Mouse (Mus musculus): Measurements from ENCODE around the gene Fam71f1. TPM values are rescaled to one million over a fixed set of nuclear protein-coding genes. Genes with fewer than 3 reads are reported as not detected.

The Fam71f1 gene
- total RNA-seq, 2 experiments from 2014 or later: not detected

Other genes starting within 250 kb of the Fam71f1 start
- 10 to 100 TPM; 33.7 to 43.6 TPM for gene Rbm28, start 154.1 kb upstream of the Fam71f1 start, total RNA-seq (2021)
- gene Prrt4, start 139.6 kb upstream of the Fam71f1 start, total RNA-seq (2021): 10 to 100 TPM in 1 of 2 experiments, 1 to 10 TPM in 1; 8.1 to 10.3 TPM
- 10 to 100 TPM; 84.5 to 87.2 TPM for gene Impdh1, start 102.8 kb upstream of the Fam71f1 start, total RNA-seq (2021)
- gene Hilpda, start 46.7 kb upstream of the Fam71f1 start, total RNA-seq (2021): 1 to 10 TPM; 7.3 to 7.6 TPM
- gene Fam71f2, start 39.5 kb upstream of the Fam71f1 start, total RNA-seq (2021): not detected
- 100 to 1,000 TPM; 105 to 109 TPM for gene Calu, start 28.9 kb downstream of the Fam71f1 start, total RNA-seq (2021)
- gene Opn1sw, start 69.3 kb downstream of the Fam71f1 start, total RNA-seq (2021): 1 to 10 TPM in 1 of 2 experiments, under 1 TPM in 1; 0.54 to 1.1 TPM
- 10 to 100 TPM; 60.7 to 66.7 TPM for gene Ccdc136, start 77.2 kb downstream of the Fam71f1 start, total RNA-seq (2021)
- 1 to 10 TPM; 4.0 to 4.4 TPM for gene Flnc, start 114.1 kb downstream of the Fam71f1 start, total RNA-seq (2021)
- gene Atp6v1f, start 148.6 kb downstream of the Fam71f1 start, total RNA-seq (2021): 100 to 1,000 TPM; 221 to 225 TPM
- gene Atp6v1fnb, start 152.3 kb downstream of the Fam71f1 start, total RNA-seq (2021): not detected
- 10 to 100 TPM; 10.0 to 14.4 TPM for gene Kcp, start 188.8 kb downstream of the Fam71f1 start, total RNA-seq (2021)
- 1 to 10 TPM; 3.1 to 3.4 TPM for gene Irf5, start 207.5 kb downstream of the Fam71f1 start, total RNA-seq (2021)